Mouse (Mus musculus): ENCODE results near the gene Foxp1.

- TF ChIP-seq CTCF (IDR thresholded peaks at IDR 0.05; ENCODE audit: low read depth) (no peak), EP300 (IDR thresholded peaks at IDR 0.05; ENCODE audit: low read depth) (no peak)
Measured at GRCm38 (mm10) chr6:99408880-99409279, 113.6 kb downstream of the Foxp1 start.
